Mouse (Mus musculus): ENCODE measurements around the gene Slc39a5. TPM values are rescaled to one million over a fixed set of nuclear protein-coding genes. Genes with fewer than 3 reads are reported as not detected.

The Slc39a5 gene
- polyA plus RNA-seq, 1 experiment from 2014 or later: 2.4 TPM

DNA sequence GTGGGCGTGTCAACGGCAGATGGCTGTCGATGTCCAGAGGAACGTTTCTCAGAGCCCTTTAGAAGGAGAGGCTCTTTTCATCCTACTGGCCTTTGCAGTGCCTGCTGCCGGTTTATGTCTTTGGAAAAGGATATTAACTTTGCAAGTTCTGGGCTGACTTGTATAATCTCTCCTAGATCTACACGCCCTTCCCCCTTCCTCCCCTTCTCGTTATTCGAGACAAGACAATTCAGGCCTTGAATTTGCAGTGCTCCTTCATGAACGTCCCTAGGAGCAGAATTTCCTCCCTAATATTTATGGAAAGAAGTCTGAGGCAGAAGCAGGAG lies 31.8 kb downstream of the Slc39a5 start:
- Histone ChIP-seq H3K9me3 (no peaks in the 10 kb centered on the region), H3K4me1 (peaks cover 29% of the 10 kb centered on the region), H3K27me3 (ENCODE audit: insufficient read depth, poor library complexity, severe bottlenecking) (no peaks in the 10 kb centered on the region), H3K4me3 (peak overlapping the region; percentile 80), H3K36me3 (peaks cover 11% of the 10 kb centered on the region), H3K27ac (peak overlapping the region; percentile 86)
- no peak for DNase-seq (ENCODE audit: low spot score)
- WGBS: 6% methylated on average over 9 of the region's 9 CpGs

DNA sequence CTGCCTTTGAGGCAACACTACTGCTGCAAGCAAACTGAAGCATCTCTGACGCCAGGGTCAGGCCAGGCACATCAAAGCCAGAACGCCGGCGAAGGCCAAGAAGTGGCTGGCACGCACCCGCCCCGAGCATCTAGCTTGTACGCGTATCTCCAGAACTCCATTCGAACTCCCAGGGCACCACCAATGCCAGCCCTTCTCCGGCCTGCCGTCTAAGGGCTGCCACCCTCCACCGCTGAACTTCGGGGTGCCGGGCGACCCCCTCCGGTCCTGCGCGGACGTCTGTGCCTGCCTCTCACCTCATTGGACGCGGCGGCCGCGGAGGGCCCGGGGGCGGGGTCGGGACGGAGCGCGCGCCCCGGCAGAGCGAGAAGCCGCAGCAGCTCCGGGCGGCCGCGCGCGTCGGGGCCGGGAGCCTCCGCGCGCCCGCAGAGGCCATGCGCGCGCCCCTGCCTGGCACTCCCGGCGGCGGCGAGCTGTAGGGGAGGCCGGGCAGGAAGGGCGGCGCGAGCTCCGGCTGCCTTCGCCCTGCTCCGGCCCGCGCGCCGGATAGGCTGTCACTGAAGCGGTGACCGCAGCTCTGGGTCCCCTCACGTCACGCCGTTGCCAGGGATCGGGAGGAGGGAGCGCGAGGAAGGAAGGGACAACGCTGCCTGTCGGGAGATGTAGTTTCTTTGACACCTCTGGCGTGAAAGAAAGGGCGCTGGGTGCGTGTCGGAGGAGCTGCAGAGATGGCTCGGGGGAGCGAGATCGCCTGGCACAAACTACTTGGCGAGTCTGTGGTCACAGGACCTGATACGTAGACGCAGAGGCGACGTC lies 32.4 kb downstream of the Slc39a5 start, which contains the start of gene Coq10a:
Coq10a (minus strand) TSS at position 596 of the 816 bp plus-strand sequence.
- under 1% methylated on average over 87 of the region's 87 CpGs for WGBS
- peak; percentile 96 for DNase-seq (ENCODE audit: low spot score)
- Histone ChIP-seq H3K27me3 (ENCODE audit: insufficient read depth, poor library complexity, severe bottlenecking) (no peaks in the 10 kb centered on the region), H3K4me3 (peak within 1 kb of the TSS; percentile 80), H3K9me3 (no peaks in the 10 kb centered on the region), H3K27ac (peak within 1 kb of the TSS; percentile 86), H3K36me3 (peaks cover 13% of the 10 kb centered on the region), H3K4me1 (peaks cover 29% of the 10 kb centered on the region)

DNA sequence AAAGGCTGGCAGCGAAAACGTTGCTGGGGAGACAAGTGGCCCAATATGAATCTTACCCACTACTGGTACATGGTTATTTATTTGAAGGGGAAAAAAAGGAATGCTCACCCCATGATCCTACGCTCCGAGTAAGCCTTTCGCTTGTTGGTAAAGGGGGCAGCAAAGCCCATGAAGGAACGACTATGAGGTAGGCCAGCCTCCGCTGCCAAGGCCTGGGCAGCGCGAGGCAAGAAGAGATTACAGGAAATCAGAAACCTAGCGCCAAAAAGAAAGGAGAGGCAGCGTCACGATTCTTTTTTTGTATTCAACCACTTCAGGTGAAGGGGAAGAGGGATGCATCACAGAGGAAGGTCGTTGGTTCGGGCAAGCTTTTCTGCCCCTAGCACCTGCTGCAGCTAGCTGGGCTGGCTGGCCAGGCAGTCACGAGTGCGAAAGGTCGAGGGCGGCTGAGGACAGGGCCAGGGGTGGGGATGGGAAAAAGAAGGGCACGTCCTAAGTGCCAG lies 33.1 kb downstream of the Slc39a5 start:
- Histone ChIP-seq H3K4me1 (peaks cover 23% of the 10 kb centered on the region), H3K27ac (peak overlapping the region; percentile 86), H3K4me3 (peak overlapping the region; percentile 80), H3K27me3 (ENCODE audit: insufficient read depth, poor library complexity, severe bottlenecking) (no peaks in the 10 kb centered on the region), H3K36me3 (peaks cover 19% of the 10 kb centered on the region), H3K9me3 (no peaks in the 10 kb centered on the region)
- no peak for DNase-seq (ENCODE audit: low spot score)
- WGBS: 17% methylated on average over 19 of the region's 19 CpGs

DNA sequence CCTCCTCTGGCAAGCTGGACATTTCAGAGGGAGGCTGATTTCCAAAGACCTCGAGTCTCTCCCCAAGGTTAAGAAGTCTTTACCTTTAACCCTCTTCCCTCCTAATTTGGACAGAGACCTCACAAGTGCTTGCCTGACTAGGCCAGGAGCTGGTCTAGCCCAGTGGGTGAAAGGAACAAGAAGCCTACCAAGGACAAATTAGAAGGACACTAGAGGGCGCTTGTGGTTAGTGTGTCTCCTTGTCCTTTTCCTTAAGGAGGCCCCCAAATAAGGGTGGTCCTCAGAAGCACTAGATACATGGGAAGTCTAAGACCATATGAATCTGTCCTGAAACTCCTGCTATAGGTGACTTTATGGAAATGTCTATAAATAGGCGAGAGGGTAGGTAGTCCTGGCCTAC lies 38.5 kb downstream of the Slc39a5 start:
- peaks cover 73% of the 10 kb centered on the region for H3K36me3 ChIP-seq
- H3K4me1 ChIP-seq: peaks cover 2% of the 10 kb centered on the region; the same call in 1 of the 2 replicates
- no peak overlapping the region for H3K27ac ChIP-seq
- H3K4me3 ChIP-seq: no peak overlapping the region
- no peaks in the 10 kb centered on the region for H3K9me3 ChIP-seq
- DNase-seq (ENCODE audit: low spot score): no peak
- WGBS: 53% methylated on average over 3 of the region's 3 CpGs
- no peaks in the 10 kb centered on the region for H3K27me3 ChIP-seq (ENCODE audit: insufficient read depth, poor library complexity, severe bottlenecking)

DNA sequence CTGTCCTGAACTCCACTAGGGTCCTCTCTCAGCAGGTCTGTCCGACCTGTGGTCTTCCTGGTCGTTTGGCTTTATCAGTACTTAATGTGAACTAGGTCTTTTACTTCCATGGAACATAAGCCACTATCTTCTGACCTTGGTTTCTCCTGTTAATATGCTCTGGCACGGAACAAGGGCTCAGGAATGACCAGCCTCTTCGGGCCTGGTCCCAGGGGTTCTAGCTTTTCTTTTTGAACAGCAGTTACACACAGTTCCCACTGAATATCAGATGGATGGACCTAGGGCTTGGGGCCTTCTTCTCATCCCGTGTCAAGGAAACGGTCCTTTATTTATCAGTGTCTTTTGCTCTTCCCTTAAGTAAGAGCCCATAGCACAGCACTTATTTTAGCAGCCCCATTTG lies 39.2 kb downstream of the Slc39a5 start:
- 84% methylated on average over 6 of the region's 6 CpGs for WGBS
- no peak overlapping the region for H3K27ac ChIP-seq
- peaks cover 80% of the 10 kb centered on the region for H3K36me3 ChIP-seq

DNA sequence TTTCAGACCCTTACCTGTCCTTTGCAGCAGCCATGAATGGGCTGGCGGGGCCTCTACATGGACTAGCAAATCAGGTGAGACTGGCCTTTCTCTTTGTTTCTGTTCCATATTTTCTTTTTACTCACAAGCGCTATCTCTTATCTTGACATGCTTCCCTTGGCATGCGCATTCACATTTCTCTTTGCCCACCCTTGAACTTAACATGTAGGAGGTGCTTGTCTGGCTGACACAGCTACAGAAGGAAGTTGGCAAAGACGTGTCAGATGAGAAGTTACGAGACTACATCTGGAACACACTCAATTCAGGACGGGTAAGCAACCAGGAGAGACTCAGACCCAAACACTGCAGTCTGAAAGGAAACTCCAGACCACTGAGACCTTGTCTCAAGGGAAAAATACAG lies 41.8 kb downstream of the Slc39a5 start:
- Histone ChIP-seq H3K4me1 (no peaks in the 10 kb centered on the region), H3K27me3 (ENCODE audit: insufficient read depth, poor library complexity, severe bottlenecking) (no peaks in the 10 kb centered on the region), H3K4me3 (no peak overlapping the region), H3K9me3 (no peaks in the 10 kb centered on the region), H3K36me3 (peaks cover 92% of the 10 kb centered on the region), H3K27ac (no peak overlapping the region)
- DNase-seq (ENCODE audit: low spot score): no peak
- 80% methylated on average over 6 of the region's 6 CpGs for WGBS

More for the DNA sequence above, 39.2 kb downstream of the Slc39a5 start:
- no peaks in the 10 kb centered on the region for H3K4me1 ChIP-seq
- H3K4me3 ChIP-seq: no peak overlapping the region
- no peaks in the 10 kb centered on the region for H3K9me3 ChIP-seq
- no peaks in the 10 kb centered on the region for H3K27me3 ChIP-seq (ENCODE audit: insufficient read depth, poor library complexity, severe bottlenecking)
- DNase-seq (ENCODE audit: low spot score): no peak

DNA sequence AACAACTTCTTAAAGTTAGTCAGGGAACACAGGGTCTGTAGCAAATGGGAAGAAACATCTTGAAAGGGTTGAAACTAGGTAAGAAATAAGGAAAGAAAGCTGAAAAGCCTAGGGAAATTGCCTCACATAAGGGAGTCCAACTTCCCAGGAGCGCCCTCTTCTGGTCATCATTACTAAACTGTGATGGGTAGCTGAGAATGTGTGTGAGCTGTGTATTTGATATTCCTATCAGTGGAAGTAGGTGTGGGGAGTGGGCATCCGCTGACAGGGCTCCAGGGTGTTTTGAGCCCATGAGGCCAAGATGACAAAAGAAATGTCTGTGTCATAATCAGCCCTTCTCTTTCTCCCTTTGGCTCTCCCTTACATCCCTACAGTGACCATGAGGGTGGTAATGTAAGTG lies 42.2 kb downstream of the Slc39a5 start:
- Histone ChIP-seq H3K27ac (no peak overlapping the region), H3K4me1 (no peaks in the 10 kb centered on the region), H3K9me3 (no peaks in the 10 kb centered on the region), H3K36me3 (peaks cover 95% of the 10 kb centered on the region), H3K4me3 (no peak overlapping the region), H3K27me3 (ENCODE audit: insufficient read depth, poor library complexity, severe bottlenecking) (no peaks in the 10 kb centered on the region)
- WGBS: 47% methylated on average over 2 of the region's 2 CpGs
- no peak for DNase-seq (ENCODE audit: low spot score)

DNA sequence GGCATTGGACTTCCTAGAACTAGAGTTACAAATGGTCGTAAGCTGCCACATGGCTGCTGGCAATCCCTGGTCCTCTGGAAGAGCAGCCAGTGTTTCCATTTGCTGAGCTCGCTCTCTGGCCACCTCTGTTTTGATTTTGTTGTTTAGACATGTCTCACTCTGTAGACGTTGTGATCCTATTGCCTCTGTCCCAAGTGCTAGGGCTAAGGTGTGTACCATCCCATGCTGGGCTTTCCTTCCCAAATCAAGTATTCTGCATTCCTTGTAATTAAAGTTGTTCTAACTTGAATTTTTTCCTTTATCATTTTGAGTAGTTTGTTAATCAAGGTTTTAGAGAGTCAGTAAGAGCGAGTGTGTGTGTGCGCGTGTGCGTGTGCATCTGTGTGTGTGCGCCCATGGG lies 53.5 kb downstream of the Slc39a5 start:
- no peaks in the 10 kb centered on the region for H3K27me3 ChIP-seq (ENCODE audit: insufficient read depth, poor library complexity, severe bottlenecking)
- no peak overlapping the region for H3K27ac ChIP-seq
- H3K4me1 ChIP-seq: peaks cover 25% of the 10 kb centered on the region
- WGBS: 92% methylated on average over 8 of the region's 8 CpGs
- H3K9me3 ChIP-seq: no peaks in the 10 kb centered on the region
- no peak overlapping the region for H3K4me3 ChIP-seq
- DNase-seq (ENCODE audit: low spot score): no peak
- peaks cover 35% of the 10 kb centered on the region for H3K36me3 ChIP-seq

Small RNAs within 50 kb of the gene (microRNA-seq; reads per million reads assigned to microRNA genes)
- gene Gm25361 (not detected), gene Gm26308 (not detected), gene Mir6914 (not detected), gene Mir6915 (1.8 reads per million)

Other genes starting within 250 kb of the Slc39a5 start
- 32.5 and 38.6 TPM in 2 replicates for gene Rbms2, start 220.9 kb downstream of the Slc39a5 start, polyA plus RNA-seq (2016; fragmentation: Nextera tagmentation; extraction: Ambion mirVana)
- 0.86 and 1.1 TPM in 2 replicates for gene Gls2, start 206.8 kb downstream of the Slc39a5 start, polyA plus RNA-seq (2016; fragmentation: Nextera tagmentation; extraction: Ambion mirVana)
- gene Spryd4, start 189.4 kb downstream of the Slc39a5 start, polyA plus RNA-seq (2016; fragmentation: Nextera tagmentation; extraction: Ambion mirVana): 37.9 and 41.9 TPM in 2 replicates
- gene Mip, start 175.4 kb downstream of the Slc39a5 start, polyA plus RNA-seq (2016; fragmentation: Nextera tagmentation; extraction: Ambion mirVana): not detected in 2 replicates
- gene Timeless, start 169.2 kb downstream of the Slc39a5 start, polyA plus RNA-seq (2016; fragmentation: Nextera tagmentation; extraction: Ambion mirVana): 48.1 and 69.3 TPM in 2 replicates
- gene Apon, start 147.1 kb downstream of the Slc39a5 start, polyA plus RNA-seq (2016; fragmentation: Nextera tagmentation; extraction: Ambion mirVana): 0.18 and 0.23 TPM in 2 replicates
- gene Apof, start 132.6 kb downstream of the Slc39a5 start, polyA plus RNA-seq (2016; fragmentation: Nextera tagmentation; extraction: Ambion mirVana): 0.11 and 3.9 TPM in 2 replicates
- gene Stat2, start 130.7 kb downstream of the Slc39a5 start, polyA plus RNA-seq (2016; fragmentation: Nextera tagmentation; extraction: Ambion mirVana): 10.8 and 11.0 TPM in 2 replicates
- gene Il23a, start 102.5 kb downstream of the Slc39a5 start, polyA plus RNA-seq (2016; fragmentation: Nextera tagmentation; extraction: Ambion mirVana): 0.25 and 0.48 TPM in 2 replicates
- 29.9 and 31.4 TPM in 2 replicates for gene Pan2, start 97.9 kb downstream of the Slc39a5 start, polyA plus RNA-seq (2016; fragmentation: Nextera tagmentation; extraction: Ambion mirVana)
- gene Cnpy2, start 78.8 kb downstream of the Slc39a5 start, polyA plus RNA-seq (2016; fragmentation: Nextera tagmentation; extraction: Ambion mirVana): 220 and 255 TPM in 2 replicates
- 347 and 474 TPM in 2 replicates for gene Cs, start 63.5 kb downstream of the Slc39a5 start, polyA plus RNA-seq (2016; fragmentation: Nextera tagmentation; extraction: Ambion mirVana)
- gene Coq10a, start 32.2 kb downstream of the Slc39a5 start, polyA plus RNA-seq (2016; fragmentation: Nextera tagmentation; extraction: Ambion mirVana): 9.7 and 10.7 TPM in 2 replicates
- 10.9 and 12.7 TPM in 2 replicates for gene Ankrd52, start 24.1 kb downstream of the Slc39a5 start, polyA plus RNA-seq (2016; fragmentation: Nextera tagmentation; extraction: Ambion mirVana)
- gene Nabp2, start 10.3 kb upstream of the Slc39a5 start, polyA plus RNA-seq (2016; fragmentation: Nextera tagmentation; extraction: Ambion mirVana): 76.5 and 87.9 TPM in 2 replicates
- 31.0 and 34.3 TPM in 2 replicates for gene Rnf41, start 10.4 kb upstream of the Slc39a5 start, polyA plus RNA-seq (2016; fragmentation: Nextera tagmentation; extraction: Ambion mirVana)
- 66.0 and 68.7 TPM in 2 replicates for gene Smarcc2, start 58.0 kb upstream of the Slc39a5 start, polyA plus RNA-seq (2016; fragmentation: Nextera tagmentation; extraction: Ambion mirVana)
- 1,508 and 1,550 TPM in 2 replicates for gene Myl6, start 92.9 kb upstream of the Slc39a5 start, polyA plus RNA-seq (2016; fragmentation: Nextera tagmentation; extraction: Ambion mirVana)
- gene Myl6b, start 97.5 kb upstream of the Slc39a5 start, polyA plus RNA-seq (2016; fragmentation: Nextera tagmentation; extraction: Ambion mirVana): 3.2 and 4.0 TPM in 2 replicates
- 17.8 and 20.3 TPM in 2 replicates for gene Esyt1, start 124.6 kb upstream of the Slc39a5 start, polyA plus RNA-seq (2016; fragmentation: Nextera tagmentation; extraction: Ambion mirVana)
- 11.2 and 12.8 TPM in 2 replicates for gene Zc3h10, start 146.5 kb upstream of the Slc39a5 start, polyA plus RNA-seq (2016; fragmentation: Nextera tagmentation; extraction: Ambion mirVana)
- gene Rpl41, start 148.1 kb upstream of the Slc39a5 start, polyA plus RNA-seq (2016; fragmentation: Nextera tagmentation; extraction: Ambion mirVana): 2,301 and 2,407 TPM in 2 replicates
- 168 and 225 TPM in 2 replicates for gene Pa2g4, start 164.8 kb upstream of the Slc39a5 start, polyA plus RNA-seq (2016; fragmentation: Nextera tagmentation; extraction: Ambion mirVana)
- gene Erbb3, start 188.4 kb upstream of the Slc39a5 start, polyA plus RNA-seq (2016; fragmentation: Nextera tagmentation; extraction: Ambion mirVana): 7.4 and 7.7 TPM in 2 replicates
- gene Rps26, start 225.5 kb upstream of the Slc39a5 start, polyA plus RNA-seq (2016; fragmentation: Nextera tagmentation; extraction: Ambion mirVana): 400 and 429 TPM in 2 replicates
- 2.3 and 2.7 TPM in 2 replicates for gene Ikzf4, start 244.8 kb upstream of the Slc39a5 start, polyA plus RNA-seq (2016; fragmentation: Nextera tagmentation; extraction: Ambion mirVana)